Mouse (Mus musculus) testis, adult 2 months (tissue): ENCODE results near the gene Mab21l1. TPM values are rescaled to one million over a fixed set of nuclear protein-coding genes. Genes with fewer than 3 reads are reported as not detected.

Source experiments
- H3K27ac ChIP-seq: fragments of 200-500 bp; 2 replicates; pipeline ENCODE4 v1.5.1; 2012; ENCODE audit warnings: low read depth, low read length; ENCODE audit not compliant: control insufficient read depth, insufficient read depth
- H3K27me3 ChIP-seq: fragments of 200-500 bp; 2 replicates; pipeline ENCODE4 v1.6.1; 2012; ENCODE audit warnings: mild to moderate bottlenecking, low read length, moderate library complexity; ENCODE audit not compliant: control insufficient read depth, insufficient read depth
- H3K36me3 ChIP-seq: fragments of 200-500 bp; 2 replicates; pipeline ENCODE4 v1.6.1; 2012; ENCODE audit warnings: mild to moderate bottlenecking, low read length; ENCODE audit not compliant: control insufficient read depth, insufficient read depth
- H3K4me1 ChIP-seq: fragments of 200-500 bp; 2 replicates; pipeline ENCODE4 v1.6.1; 2012; ENCODE audit warnings: low read length; ENCODE audit not compliant: control insufficient read depth, insufficient read depth
- H3K4me3 ChIP-seq: fragments of 200-500 bp; 2 replicates; pipeline ENCODE4 v1.5.1; 2012; ENCODE audit warnings: low read depth, mild to moderate bottlenecking, low read length, moderate library complexity, mixed read lengths; ENCODE audit not compliant: control insufficient read depth
- CTCF ChIP-seq: fragments of 200-500 bp; IDR thresholded peaks from 2 replicates; pipeline ENCODE4 v1.5.1; 2012; ENCODE audit warnings: low read depth, mild to moderate bottlenecking, inconsistent platforms, low read length, moderate library complexity; ENCODE audit not compliant: control insufficient read depth, insufficient read depth, insufficient replicate concordance
- POLR2A ChIP-seq: fragments of 200-500 bp; IDR thresholded peaks from 2 replicates; pipeline ENCODE4 v1.6.1; 2012; ENCODE audit warnings: low read depth, mild to moderate bottlenecking, inconsistent platforms, low read length, moderate library complexity; ENCODE audit not compliant: control insufficient read depth
- polyA plus RNA-seq: library from polyadenylated mRNA; depleted of rRNA; stranded (reverse); fragments of >200 nt; gene quantifications from 2 replicates; pipeline ENCODE4 v1.2.3, GENCODE M21; 2012

Gene Mab21l1
- polyA plus RNA-seq, 1 experiment: not detected

GRCm38 (mm10) chr3:55794768-55795167 lies 12.5 kb downstream of the Mab21l1 start:
- H3K36me3 ChIP-seq: no peaks in the 10 kb centered on the region
- no peak for TF ChIP-seq CTCF
- TF ChIP-seq POLR2A: no peak
- no peaks in the 10 kb centered on the region; the same call in 1 of the 2 replicates for H3K4me1 ChIP-seq
- no peaks in the 10 kb centered on the region for H3K27me3 ChIP-seq
- no peak overlapping the region for H3K4me3 ChIP-seq
- no peak overlapping the region for H3K27ac ChIP-seq

DNA sequence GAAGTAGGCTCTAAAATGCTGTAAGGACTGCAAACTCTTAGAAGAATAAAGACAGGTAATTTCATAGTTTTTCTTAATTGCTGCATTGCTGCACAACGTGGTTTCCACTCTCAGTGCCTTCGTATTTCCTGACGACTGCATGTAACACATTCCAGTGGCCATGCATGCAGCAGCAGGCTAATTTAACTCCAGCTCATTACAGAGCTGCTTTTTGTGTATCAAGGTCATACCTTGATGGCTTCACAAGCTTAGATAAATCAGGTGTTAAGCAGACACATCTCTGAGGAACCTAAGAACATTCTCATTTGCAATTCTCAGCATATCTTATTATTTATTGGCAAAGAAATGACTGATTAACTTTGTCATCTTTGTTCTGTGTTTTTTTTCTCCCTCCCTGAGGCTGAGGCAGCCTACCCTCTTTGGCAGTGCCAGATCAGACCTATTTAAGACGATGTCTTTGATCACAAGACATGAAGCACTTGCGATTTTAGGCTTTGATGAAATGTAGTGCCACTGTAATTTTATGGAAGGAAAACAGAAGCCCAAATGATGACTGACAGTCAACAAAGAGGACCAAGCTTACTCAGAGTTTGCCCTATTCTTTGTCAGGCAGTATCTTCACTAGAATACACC lies 32.8 kb downstream of the Mab21l1 start:
- no peak for TF ChIP-seq POLR2A
- TF ChIP-seq CTCF: no peak
- no peaks in the 10 kb centered on the region for H3K4me1 ChIP-seq

GRCm38 (mm10) chr3:55816096-55816495 lies 33.8 kb downstream of the Mab21l1 start:
- H3K27ac ChIP-seq: no peak overlapping the region
- no peak overlapping the region for H3K4me3 ChIP-seq
- no peaks in the 10 kb centered on the region for H3K27me3 ChIP-seq
- H3K4me1 ChIP-seq: no peaks in the 10 kb centered on the region
- no peaks in the 10 kb centered on the region for H3K36me3 ChIP-seq
- TF ChIP-seq CTCF (no peak), POLR2A (no peak)

More for the DNA sequence above, 32.8 kb downstream of the Mab21l1 start:
- Histone ChIP-seq H3K27me3 (no peaks in the 10 kb centered on the region), H3K4me3 (no peak overlapping the region), H3K36me3 (no peaks in the 10 kb centered on the region), H3K27ac (no peak overlapping the region)

- Histone ChIP-seq H3K36me3 (no peaks in the 10 kb centered on the region), H3K4me1 (no peaks in the 10 kb centered on the region), H3K4me3 (no peak overlapping the region), H3K27ac (no peak overlapping the region), H3K27me3 (no peaks in the 10 kb centered on the region)
- TF ChIP-seq CTCF: no peak
- TF ChIP-seq POLR2A: no peak
These were observed 34.5 kb downstream of the Mab21l1 start for GRCm38 (mm10) chr3:55816638-55817375.

DNA sequence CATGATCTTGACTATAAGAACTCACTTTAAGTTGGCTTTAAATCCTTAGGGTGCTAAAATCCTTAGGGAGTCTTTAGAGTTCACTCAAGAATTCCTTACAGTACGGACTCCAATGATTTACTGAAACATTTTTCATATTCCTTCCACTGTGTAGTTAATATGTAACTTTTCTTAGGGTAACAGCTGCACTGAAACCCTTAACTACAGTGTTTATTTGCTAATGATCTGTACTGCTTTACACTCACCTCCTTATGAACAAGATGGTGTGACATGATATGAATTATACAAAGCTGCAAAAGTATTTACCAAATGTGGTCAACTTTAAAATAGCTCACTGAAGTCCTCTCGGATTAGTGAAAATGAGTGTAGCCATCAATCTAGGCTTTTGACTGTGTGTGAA lies 35.8 kb downstream of the Mab21l1 start:
- Histone ChIP-seq H3K27ac (no peak overlapping the region), H3K4me3 (no peak overlapping the region), H3K4me1 (no peaks in the 10 kb centered on the region), H3K27me3 (no peaks in the 10 kb centered on the region), H3K36me3 (no peaks in the 10 kb centered on the region)
- no peak for TF ChIP-seq POLR2A
- TF ChIP-seq CTCF: no peak

DNA sequence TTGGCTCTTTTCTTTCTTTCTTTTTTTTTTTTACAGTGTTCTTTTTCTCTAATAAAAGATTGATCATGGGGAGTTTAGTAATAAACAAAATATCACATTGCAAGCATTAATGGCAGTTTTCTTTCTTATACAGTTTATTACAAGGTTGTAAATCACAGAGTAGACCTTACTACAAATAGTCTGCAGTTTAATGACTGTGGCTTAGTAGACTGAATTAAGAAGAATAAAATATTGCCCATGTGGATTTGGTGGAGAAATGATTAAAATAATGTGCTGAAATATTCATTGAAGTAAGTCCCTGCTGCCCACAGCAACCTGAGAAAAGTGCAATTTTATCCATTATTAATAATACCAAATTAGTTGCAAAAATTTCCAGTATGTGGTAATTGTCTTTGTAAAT lies 37.3 kb downstream of the Mab21l1 start:
- TF ChIP-seq CTCF (no peak), POLR2A (no peak)
- H3K27me3 ChIP-seq: no peaks in the 10 kb centered on the region
- H3K4me3 ChIP-seq: no peak overlapping the region
- no peaks in the 10 kb centered on the region for H3K36me3 ChIP-seq
- H3K27ac ChIP-seq: no peak overlapping the region
- no peaks in the 10 kb centered on the region for H3K4me1 ChIP-seq

DNA sequence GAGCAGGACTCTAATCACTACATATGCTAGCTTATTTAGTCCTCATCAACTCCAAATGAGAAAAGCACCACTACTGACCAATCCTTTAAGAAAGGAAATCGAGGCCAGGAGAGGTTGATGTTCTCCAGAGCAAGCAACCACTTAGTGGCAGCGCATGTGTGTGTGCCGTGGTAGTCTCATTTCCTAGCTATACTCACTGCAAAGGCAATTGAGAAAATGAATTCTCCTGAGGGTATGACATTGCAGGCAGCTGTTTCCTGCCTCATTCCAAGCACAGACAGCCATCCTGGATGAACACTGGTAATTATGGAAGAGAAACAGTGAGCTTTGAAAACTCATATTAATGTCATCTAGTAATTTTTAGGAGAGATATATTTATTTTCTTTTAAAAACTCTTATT lies 42.6 kb downstream of the Mab21l1 start:
- H3K27me3 ChIP-seq: no peaks in the 10 kb centered on the region
- no peaks in the 10 kb centered on the region for H3K4me1 ChIP-seq
- no peaks in the 10 kb centered on the region for H3K36me3 ChIP-seq
- no peak for TF ChIP-seq CTCF
- no peak for TF ChIP-seq POLR2A
- H3K4me3 ChIP-seq: no peak overlapping the region
- no peak overlapping the region for H3K27ac ChIP-seq
